Mouse (Mus musculus) left cerebral cortex, postnatal 4 days (tissue): ENCODE measurements around the gene Tent4a. TPM values are rescaled to one million over a fixed set of nuclear protein-coding genes. Genes with fewer than 3 reads are reported as not detected.
A peak's percentile ranks its signal among the peaks of the same experiment; 100 is the strongest.

Experiments used
- DNase-seq: peaks from one replicate; pipeline ENCODE4 v3.0.0-alpha.2; 2022
- intact Hi-C: fragments of 180-260 bp; cut with DNase I; formaldehyde crosslinking; loops from one replicate; pipeline ENCODE4 v1.15.1; 2025
- total RNA-seq, 2 experiments: library from RNA; stranded (reverse); gene quantifications; 2 replicates each; pipeline ENCODE4 v1.2.3; 2021

Tent4a gene
- total RNA-seq, 2 experiments from 2014 or later, result 49.2 to 49.7 TPM

- intact Hi-C loops, result no loop called here
- DNase-seq, result no peak
Measured at GRCm38 (mm10) chr13:69524158-69524530, 10.3 kb downstream of the Tent4a start.

- intact Hi-C loops, result no loop called here
- DNase-seq, result no peak
Measured at GRCm38 (mm10) chr13:69523444-69524157, 10.8 kb downstream of the Tent4a start.

- intact Hi-C loops, result no loop called here
- DNase-seq, result no peak
Measured at GRCm38 (mm10) chr13:69522161-69522791, 12.1 kb downstream of the Tent4a start.

GRCm38 (mm10) chr13:69519137-69519536, 15.3 kb downstream of the Tent4a start:
- DNase-seq, result no peak
- intact Hi-C loops, result no loop called here

GRCm38 (mm10) chr13:69517445-69517844, 17.0 kb downstream of the Tent4a start:
- intact Hi-C loops, result no loop called here
- DNase-seq, result no peak

- no peak for DNase-seq
- intact Hi-C loops, result no loop called here
Measured at GRCm38 (mm10) chr13:69515091-69515490, 19.3 kb downstream of the Tent4a start.

- no peak for DNase-seq
- intact Hi-C loops, result loop anchor here (5.0 to 10.0 kb wide), 2 partner anchors 118 to 1085 kb away; no protein-coding TSS in a partner anchor
Measured at GRCm38 (mm10) chr13:69509391-69510244, 24.8 kb downstream of the Tent4a start.

GRCm38 (mm10) chr13:69507666-69508065, 26.8 kb downstream of the Tent4a start:
- no peak for DNase-seq
- intact Hi-C loops, result loop anchor here (5.0 to 10.0 kb wide), 2 partner anchors 120 to 1087 kb away; no protein-coding TSS in a partner anchor

GRCm38 (mm10) chr13:69506341-69507086, 27.9 kb downstream of the Tent4a start:
- intact Hi-C loops, result loop anchor here (5.0 to 10.0 kb wide), 2 partner anchors 121 to 1088 kb away; no protein-coding TSS in a partner anchor
- no peak for DNase-seq

- intact Hi-C loops, result loop anchor here (10.0 kb wide), 1 partner anchor 1092 kb away; no protein-coding TSS in a partner anchor
- no peak for DNase-seq
Measured at GRCm38 (mm10) chr13:69502863-69503262, 31.6 kb downstream of the Tent4a start.

- DNase-seq, result no peak
- intact Hi-C loops, result loop anchor here (10.0 kb wide), 1 partner anchor 1093 kb away; no protein-coding TSS in a partner anchor
Measured at GRCm38 (mm10) chr13:69502157-69502750, 32.2 kb downstream of the Tent4a start.

GRCm38 (mm10) chr13:69498276-69498675, 36.1 kb downstream of the Tent4a start:
- no peak for DNase-seq
- intact Hi-C loops, result no loop called here

- peak; percentile 38 for DNase-seq
- intact Hi-C loops, result no loop called here
Measured at GRCm38 (mm10) chr13:69492876-69493463, 41.4 kb downstream of the Tent4a start.

GRCm38 (mm10) chr13:69489777-69490176, 44.6 kb downstream of the Tent4a start:
- intact Hi-C loops, result no loop called here
- no peak for DNase-seq

GRCm38 (mm10) chr13:69488565-69489255, 45.7 kb downstream of the Tent4a start:
- intact Hi-C loops, result no loop called here
- DNase-seq, result no peak

- intact Hi-C loops, result no loop called here
- no peak for DNase-seq
Measured at GRCm38 (mm10) chr13:69487611-69488275, 46.7 kb downstream of the Tent4a start.

- intact Hi-C loops, result no loop called here
- DNase-seq, result no peak
Measured at GRCm38 (mm10) chr13:69487108-69487507, 47.3 kb downstream of the Tent4a start.

GRCm38 (mm10) chr13:69485833-69486232, 48.6 kb downstream of the Tent4a start:
- intact Hi-C loops, result no loop called here
- DNase-seq, result no peak
